Mouse (Mus musculus) olfactory bulb, adult 2 months (tissue): ENCODE results near the gene Cacna1e.

Experiments used
- CTCF ChIP-seq: fragments of 200-500 bp; IDR thresholded peaks from 2 replicates; pipeline ENCODE4 v1.5.1; 2012; ENCODE audit warnings: low read depth, mild to moderate bottlenecking, low read length, moderate library complexity; ENCODE audit not compliant: insufficient read depth
- POLR2A ChIP-seq: fragments of 200-500 bp; IDR thresholded peaks from 2 replicates; pipeline ENCODE4 v1.6.1; 2012; ENCODE audit warnings: mild to moderate bottlenecking, low read depth, low read length, moderate library complexity; ENCODE audit not compliant: insufficient read depth

GRCm38 (mm10) chr1:154555811-154556210 is 328.5 kb downstream of the Cacna1e start:
- no peak for TF ChIP-seq CTCF
- TF ChIP-seq POLR2A = no peak
